Mouse (Mus musculus) heart, adult 2 months (tissue): ENCODE results near the gene Cep72.

Experiments
- CTCF ChIP-seq: fragments of 200-600 bp; IDR thresholded peaks from 2 replicates; pipeline ENCODE4 v1.8.1; 2022; ENCODE audit warnings: antibody characterized with exemption, mild to moderate bottlenecking, moderate library complexity
- EP300 ChIP-seq: fragments of 200-500 bp; IDR thresholded peaks from 2 replicates; pipeline ENCODE4 v1.6.1; 2011; ENCODE audit warnings: low read depth, low read length, control low read depth; ENCODE audit not compliant: insufficient read depth

- no peak for TF ChIP-seq CTCF
- TF ChIP-seq EP300, result peak; percentile 61; the same call in 1 of the 2 replicates
Observed at GRCm38 (mm10) chr13:74008948-74009718, 53.0 kb downstream of the Cep72 start, which contains the start of gene Tppp.
